Mouse (Mus musculus) embryonic fibroblast, embryonic 13.5 days (primary cell): ENCODE measurements around the gene Eef1akmt1.

Experiments
- CTCF ChIP-seq: IDR thresholded peaks from 2 replicates; pipeline ENCODE4 v1.5.1; 2011; ENCODE audit warnings: mild to moderate bottlenecking, control low read depth, low read length, moderate library complexity, borderline replicate concordance; ENCODE audit not compliant: insufficient read depth
- POLR2A ChIP-seq: IDR thresholded peaks from 2 replicates; pipeline ENCODE4 v1.6.1; 2011; ENCODE audit warnings: low read depth, mild to moderate bottlenecking, control low read depth, low read length, moderate library complexity

GRCm38 (mm10) chr14:57529086-57529785 lies 42.2 kb downstream of the Eef1akmt1 start:
- no peak for TF ChIP-seq CTCF
- TF ChIP-seq POLR2A, result no peak
